Mouse (Mus musculus) embryonic fibroblast, embryonic 13.5 days (primary cell): Measurements from ENCODE around the gene Gm12166.

Experiments used
- CTCF ChIP-seq: IDR thresholded peaks from 2 replicates; pipeline ENCODE4 v1.5.1; 2011; ENCODE audit warnings: mild to moderate bottlenecking, control low read depth, low read length, moderate library complexity, borderline replicate concordance; ENCODE audit not compliant: insufficient read depth
- POLR2A ChIP-seq: IDR thresholded peaks from 2 replicates; pipeline ENCODE4 v1.6.1; 2011; ENCODE audit warnings: low read depth, mild to moderate bottlenecking, control low read depth, low read length, moderate library complexity

GRCm38 (mm10) chr11:46040841-46041556 is 11.1 kb downstream of the Gm12166 start:
- TF ChIP-seq POLR2A (no peak), CTCF (no peak)
